Mouse (Mus musculus): ENCODE data around the gene Tpk1.

DNA sequence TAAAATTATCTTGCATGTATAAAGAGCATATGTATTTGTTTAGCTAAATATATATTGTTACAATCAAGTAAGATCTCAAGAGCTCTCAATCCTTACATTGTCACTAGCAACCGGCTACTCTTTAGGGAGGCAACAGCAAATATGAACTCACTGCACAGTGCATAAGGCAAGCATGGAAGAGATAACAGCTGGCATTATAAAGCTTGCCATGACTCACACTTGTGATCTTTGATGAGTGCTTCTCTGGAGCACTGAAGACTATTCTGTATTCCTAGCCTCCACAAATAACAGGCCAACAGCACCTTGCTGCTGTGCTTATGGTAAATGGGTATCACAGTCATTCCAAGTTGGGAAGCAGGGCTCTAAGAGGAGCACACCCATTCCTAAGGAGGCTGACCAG is 98.2 kb downstream of the Tpk1 start:
- TF ChIP-seq CTCF (conservative IDR thresholded peaks at IDR 0.05; ENCODE audit: insufficient read depth, insufficient read length, low read depth, low read length): no peak
- no peak for TF ChIP-seq POLR2A (IDR thresholded peaks at IDR 0.05; ENCODE audit: low read depth, low read length)
